Mouse (Mus musculus) bone marrow, adult 2 months (tissue): ENCODE data around the gene Traf5. TPM values are rescaled to one million over a fixed set of nuclear protein-coding genes. Genes with fewer than 3 reads are reported as not detected.

Source experiments
- H3K27ac ChIP-seq: fragments of 200-500 bp; 2 replicates; pipeline ENCODE4 v1.5.1; 2012; ENCODE audit warnings: low read depth, mild to moderate bottlenecking, control low read depth, inconsistent platforms, low read length; ENCODE audit not compliant: control insufficient read depth, poor library complexity, insufficient read depth
- H3K4me1 ChIP-seq: fragments of 200-500 bp; 2 replicates; pipeline ENCODE4 v1.6.1; 2011; ENCODE audit warnings: low read length; ENCODE audit not compliant: control insufficient read depth, insufficient read depth
- H3K4me3 ChIP-seq: fragments of 200-500 bp; replicated peaks from 2 replicates; pipeline ENCODE3; 2011; ENCODE audit warnings: mild to moderate bottlenecking, low read depth, low read length, control low read depth; ENCODE audit not compliant: control insufficient read depth
- CTCF ChIP-seq: fragments of 200-500 bp; IDR thresholded peaks from 2 replicates; pipeline ENCODE4 v1.5.1; 2011; ENCODE audit warnings: low read length, control low read depth; ENCODE audit not compliant: control insufficient read depth, insufficient read depth
- POLR2A ChIP-seq: fragments of 200-500 bp; IDR thresholded peaks from 2 replicates; pipeline ENCODE4 v1.6.1; 2011; ENCODE audit warnings: low read depth, mild to moderate bottlenecking, control low read depth, low read length, borderline replicate concordance; ENCODE audit not compliant: control insufficient read depth
- WGBS: fragments of 180-500 bp; shearing (Covaris S2); methylation state at CpG from one replicate; pipeline ENCODE4 v1.1.7; 2018; 5-methylcytosine and 5-hydroxymethylcytosine counted together
- polyA plus RNA-seq: library from polyadenylated mRNA; stranded (reverse); fragments of >200 nt; gene quantifications from 2 replicates; pipeline ENCODE4 v1.2.4, GENCODE M21; 2011; ENCODE audit warnings: low replicate concordance; ENCODE audit not compliant: missing spikeins, insufficient read depth, insufficient read length

Traf5 gene
- polyA plus RNA-seq, 1 experiment = 35.4 TPM

GRCm38 (mm10) chr1:192076101-192076500 lies 16.3 kb downstream of the Traf5 start:
- H3K4me3 ChIP-seq = no peak overlapping the region
- 52% methylated on average over 4 of the region's 4 CpGs for WGBS
- peaks cover 12% of the 10 kb centered on the region for H3K4me1 ChIP-seq
- H3K27ac ChIP-seq = no peak overlapping the region
- TF ChIP-seq CTCF (no peak), POLR2A (no peak)

- no peak overlapping the region for H3K4me3 ChIP-seq
- no peak overlapping the region for H3K27ac ChIP-seq
- no peak for TF ChIP-seq CTCF
- TF ChIP-seq POLR2A = no peak
- peaks cover 8% of the 10 kb centered on the region for H3K4me1 ChIP-seq
- WGBS = 17% methylated on average over 1 of the region's 1 CpGs
Measured at GRCm38 (mm10) chr1:192074824-192075223, 17.5 kb downstream of the Traf5 start.

GRCm38 (mm10) chr1:192072426-192072825 lies 19.9 kb downstream of the Traf5 start:
- TF ChIP-seq POLR2A (no peak), CTCF (no peak)
- no peak overlapping the region for H3K27ac ChIP-seq
- WGBS = 91% methylated on average over 1 of the region's 1 CpGs
- peaks cover 4% of the 10 kb centered on the region for H3K4me1 ChIP-seq
- no peak overlapping the region for H3K4me3 ChIP-seq

- WGBS = 16% methylated on average over 3 of the region's 3 CpGs
- TF ChIP-seq POLR2A (no peak), CTCF (no peak)
- Histone ChIP-seq H3K27ac (no peak overlapping the region), H3K4me1 (peaks cover 1% of the 10 kb centered on the region; the same call in 1 of the 2 replicates), H3K4me3 (no peak overlapping the region)
Measured at GRCm38 (mm10) chr1:192070618-192071051, 21.7 kb downstream of the Traf5 start.

- WGBS = 21% methylated on average over 13 of the region's 13 CpGs
- TF ChIP-seq CTCF = no peak
- no peak overlapping the region for H3K27ac ChIP-seq
- no peak overlapping the region for H3K4me3 ChIP-seq
- peaks cover 1% of the 10 kb centered on the region; the same call in 1 of the 2 replicates for H3K4me1 ChIP-seq
Measured at GRCm38 (mm10) chr1:192069971-192070591, 22.3 kb downstream of the Traf5 start.

GRCm38 (mm10) chr1:192068188-192068587 lies 24.2 kb downstream of the Traf5 start:
- Histone ChIP-seq H3K27ac (no peak overlapping the region), H3K4me1 (peaks cover 1% of the 10 kb centered on the region; the same call in 1 of the 2 replicates), H3K4me3 (no peak overlapping the region)
- 79% methylated on average over 2 of the region's 2 CpGs for WGBS
- TF ChIP-seq POLR2A (no peak), CTCF (no peak)

- TF ChIP-seq CTCF (no peak), POLR2A (no peak)
- Histone ChIP-seq H3K4me1 (peaks cover 1% of the 10 kb centered on the region), H3K4me3 (no peak overlapping the region), H3K27ac (no peak overlapping the region)
- 90% methylated on average over 3 of the region's 3 CpGs for WGBS
Measured at GRCm38 (mm10) chr1:192066956-192067355, 25.4 kb downstream of the Traf5 start.

GRCm38 (mm10) chr1:192063209-192063946 lies 29.0 kb downstream of the Traf5 start:
- 66% methylated on average over 8 of the region's 8 CpGs for WGBS
- no peak overlapping the region for H3K4me3 ChIP-seq
- no peaks in the 10 kb centered on the region; the same call in 1 of the 2 replicates for H3K4me1 ChIP-seq
- H3K27ac ChIP-seq = no peak overlapping the region
- TF ChIP-seq POLR2A (no peak), CTCF (no peak)

GRCm38 (mm10) chr1:192062682-192063081 lies 29.7 kb downstream of the Traf5 start:
- 83% methylated on average over 14 of the region's 14 CpGs for WGBS
- TF ChIP-seq CTCF (no peak), POLR2A (no peak)
- no peaks in the 10 kb centered on the region; the same call in 1 of the 2 replicates for H3K4me1 ChIP-seq
- H3K27ac ChIP-seq = 0 out of 2 replicates have a peak overlapping the region, but pooled peaks have one; percentile 37
- H3K4me3 ChIP-seq = no peak overlapping the region
